Mouse (Mus musculus): ENCODE data around the gene Tuba3b.

Tuba3b gene

DNA sequence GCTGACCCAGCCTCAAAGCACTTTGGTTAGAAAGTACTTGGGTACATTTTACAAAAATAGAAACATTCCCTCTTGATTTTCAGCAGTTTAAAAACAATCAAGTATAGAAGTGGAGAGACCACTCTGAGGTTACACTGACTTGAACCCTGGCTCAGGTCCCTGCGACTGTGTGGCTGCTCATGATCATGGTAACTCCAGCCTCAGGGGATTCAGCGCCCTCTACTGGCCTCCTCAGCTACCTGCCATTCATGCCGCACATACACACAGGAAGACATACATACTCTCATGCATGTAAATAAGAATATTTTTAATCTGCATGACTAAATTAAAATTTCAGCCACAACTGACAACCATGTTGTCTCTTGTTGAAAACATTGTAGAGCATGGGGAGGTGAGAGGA lies 50.2 kb downstream of the Tuba3b start:
- DNase-seq (ENCODE audit: low spot score in 2 of 2) = no peak

DNA sequence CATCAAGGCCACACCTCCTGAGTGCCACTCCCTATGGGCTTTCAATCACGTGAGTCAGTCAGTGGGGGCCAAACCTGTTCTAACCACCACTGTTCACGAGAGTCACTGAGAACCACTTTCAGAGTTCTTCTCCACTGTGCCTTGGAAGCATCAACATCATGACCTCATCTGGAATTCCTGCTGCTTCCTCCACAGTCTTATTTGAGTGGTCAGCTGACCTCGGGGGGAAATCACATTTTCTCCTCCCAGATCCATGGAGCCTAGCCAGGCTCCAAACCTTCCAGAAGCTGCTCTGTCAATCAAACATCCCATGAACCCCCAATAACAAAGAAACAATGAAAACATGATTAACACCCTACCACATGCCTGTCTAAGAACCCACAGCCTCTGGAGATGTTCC lies 52.1 kb downstream of the Tuba3b start:
- no peak for DNase-seq (ENCODE audit: low spot score in 2 of 2)

DNA sequence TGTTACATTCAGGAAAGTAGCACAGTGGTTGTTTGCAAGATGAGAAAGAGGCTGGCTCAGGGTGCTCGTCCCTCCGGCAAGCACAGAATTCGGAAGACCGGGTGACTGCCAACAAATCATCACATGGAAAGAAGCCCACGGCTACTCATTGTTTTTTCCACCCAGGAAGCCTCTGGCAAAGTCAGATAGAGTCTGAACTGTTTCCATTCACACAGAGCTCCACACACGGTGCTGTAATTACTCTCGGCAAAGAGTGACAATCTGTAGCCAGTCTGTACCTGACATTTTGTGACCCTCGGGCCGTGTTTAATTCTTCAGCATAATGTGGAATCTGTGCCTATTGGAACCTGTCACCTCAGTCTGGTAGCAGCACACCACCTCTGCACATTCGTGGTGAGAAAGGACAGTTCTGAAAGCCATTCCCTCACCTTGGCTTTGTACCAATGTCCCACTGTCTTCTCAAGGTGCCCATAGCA lies 54.1 kb downstream of the Tuba3b start:
- peak in 1 of 2 experiments; percentile 1 for DNase-seq (ENCODE audit: low spot score in 2 of 2)
